Comparison of ENCODE assay signal across 8 mouse cellular contexts in genomic region chr7:122470370-122471280, GRCm38 (mm10).
DNase-seq lines count a peak whose midpoint lies in the region; ATAC-seq and TF ChIP-seq lines count a peak whose summit lies in the region.

No protein-coding gene starts in this region.

- TF ChIP-seq CTCF in gastrocnemius, adult 2 months (IDR thresholded peaks at IDR 0.05), result peak; percentile 95

- H3K9ac ChIP-seq in liver, embryonic 12.5 days, result no peak overlapping the region
- H3K9ac ChIP-seq in midbrain, embryonic 16.5 days (ENCODE audit: low read depth, low read length), result no peak overlapping the region

- no peak overlapping the region for H3K27ac ChIP-seq in liver, embryonic 12.5 days
- H3K27ac ChIP-seq in gastrocnemius, adult 2 months, result no peak overlapping the region
- no peak overlapping the region for H3K27ac ChIP-seq in midbrain, embryonic 16.5 days (ENCODE audit: low read length)

- H3K4me1 ChIP-seq in liver, embryonic 12.5 days, result no peaks in the 10 kb centered on the region
- H3K4me1 ChIP-seq in midbrain, embryonic 16.5 days (ENCODE audit: control insufficient read depth, insufficient read depth, low read length), result no peaks in the 10 kb centered on the region

- no peaks in the 10 kb centered on the region for H3K27me3 ChIP-seq in liver, embryonic 12.5 days (replicated peaks)
- no peaks in the 10 kb centered on the region for H3K27me3 ChIP-seq in midbrain, embryonic 16.5 days (ENCODE audit: control insufficient read depth, insufficient read depth, low read depth, low read length)

- peak; percentile 64 for DNase-seq in liver
- peak; percentile 80 to 83 for DNase-seq in cerebellum, postnatal 36 days
- DNase-seq in gastrocnemius, adult 2 months, result peak; percentile 67
- DNase-seq in kidney, adult 18-20 months, result peak; percentile 71
- DNase-seq in left cerebral cortex, postnatal 36 days (ENCODE audit: low spot score in 2 of 2), result peak; percentile 64 to 68
- DNase-seq in spleen, postnatal 10 days (ENCODE audit: low spot score in 2 of 2), result peak; percentile 18 to 67

- no peak overlapping the region for H3K4me2 ChIP-seq in liver, embryonic 12.5 days
- no peak overlapping the region for H3K4me2 ChIP-seq in midbrain, embryonic 16.5 days (ENCODE audit: low read length)

- no peaks in the 10 kb centered on the region for H3K36me3 ChIP-seq in liver, embryonic 12.5 days
- peaks cover 3% of the 10 kb centered on the region; the same call in 1 of the 2 replicates for H3K36me3 ChIP-seq in midbrain, embryonic 16.5 days (ENCODE audit: control insufficient read depth, insufficient read depth, low read length)

- 48% methylated on average over 18 of the region's 18 CpGs for WGBS in liver, embryonic 12.5 days (ENCODE audit: insufficient replicate concordance)
- WGBS in midbrain, embryonic 16.5 days, result 56% methylated on average over 18 of the region's 18 CpGs

- no peak for ATAC-seq in liver, embryonic 12.5 days
- peak; percentile 68 for ATAC-seq in midbrain, embryonic 16.5 days

- H3K9me3 ChIP-seq in liver, embryonic 12.5 days (replicated peaks), result 0 out of 2 replicates have a peak, but pooled peaks cover 7% of the 10 kb centered on the region
- peaks cover 6% of the 10 kb centered on the region; the same call in 1 of the 2 replicates for H3K9me3 ChIP-seq in midbrain, embryonic 16.5 days (replicated peaks; ENCODE audit: control insufficient read depth, low read length, poor library complexity, severe bottlenecking)

- intact Hi-C loops in gastrocnemius, adult 2 months (cut with DNase I), result loop anchor here (2.0 to 10.0 kb wide), 2 partner anchors 204 to 450 kb away; partner anchors contain the start of gene Cacng3
- intact Hi-C loops in left cerebral cortex, postnatal 36 days (cut with DNase I), result loop anchor here (2.0 kb wide), 2 partner anchors 200 to 450 kb away; partner anchors contain the start of gene Cacng3

- H3K4me3 ChIP-seq in liver, embryonic 12.5 days, result no peak overlapping the region
- no peak overlapping the region for H3K4me3 ChIP-seq in gastrocnemius, adult 2 months
- H3K4me3 ChIP-seq in midbrain, embryonic 16.5 days (ENCODE audit: low read depth, low read length), result no peak overlapping the region
